Mouse (Mus musculus): Measurements from ENCODE around the gene Osbpl9.

Gene Osbpl9

GRCm38 (mm10) chr4:109134955-109135354 lies 67.1 kb downstream of the Osbpl9 start:
- DNase-seq (ENCODE audit: low read depth, low spot score), result no peak

- peak; percentile 63 for DNase-seq (ENCODE audit: low read depth, low spot score)
Measured at GRCm38 (mm10) chr4:109131256-109131872, 70.7 kb downstream of the Osbpl9 start.

- DNase-seq (ENCODE audit: low read depth, low spot score), result no peak
Measured at GRCm38 (mm10) chr4:109128971-109129370, 73.1 kb downstream of the Osbpl9 start.

- no peak for DNase-seq (ENCODE audit: low read depth, low spot score)
Measured at GRCm38 (mm10) chr4:109128017-109128416, 74.1 kb downstream of the Osbpl9 start.

- DNase-seq (ENCODE audit: low read depth, low spot score), result no peak
Measured at GRCm38 (mm10) chr4:109126834-109127564, 75.1 kb downstream of the Osbpl9 start.

GRCm38 (mm10) chr4:109125746-109126425 lies 76.2 kb downstream of the Osbpl9 start:
- DNase-seq (ENCODE audit: low read depth, low spot score), result no peak

GRCm38 (mm10) chr4:109122830-109123555 lies 79.1 kb downstream of the Osbpl9 start:
- no peak for DNase-seq (ENCODE audit: low read depth, low spot score)

GRCm38 (mm10) chr4:109120735-109121134 lies 81.3 kb downstream of the Osbpl9 start:
- no peak for DNase-seq (ENCODE audit: low read depth, low spot score)

GRCm38 (mm10) chr4:109119641-109120125 lies 82.4 kb downstream of the Osbpl9 start:
- no peak for DNase-seq (ENCODE audit: low read depth, low spot score)

GRCm38 (mm10) chr4:109118327-109118659 lies 83.8 kb downstream of the Osbpl9 start:
- DNase-seq (ENCODE audit: low read depth, low spot score), result no peak

GRCm38 (mm10) chr4:109117596-109118326 lies 84.3 kb downstream of the Osbpl9 start:
- peak; percentile 92 for DNase-seq (ENCODE audit: low read depth, low spot score)

- DNase-seq (ENCODE audit: low read depth, low spot score), result no peak
Measured at GRCm38 (mm10) chr4:109116938-109117337, 85.1 kb downstream of the Osbpl9 start.

- no peak for DNase-seq (ENCODE audit: low read depth, low spot score)
Measured at GRCm38 (mm10) chr4:109116494-109116893, 85.6 kb downstream of the Osbpl9 start.

- no peak for DNase-seq (ENCODE audit: low read depth, low spot score)
Measured at GRCm38 (mm10) chr4:109115742-109116141, 86.3 kb downstream of the Osbpl9 start.

- DNase-seq (ENCODE audit: low read depth, low spot score), result no peak
Measured at GRCm38 (mm10) chr4:109114308-109114707, 87.8 kb downstream of the Osbpl9 start.

- no peak for DNase-seq (ENCODE audit: low read depth, low spot score)
Measured at GRCm38 (mm10) chr4:109112915-109113505, 89.1 kb downstream of the Osbpl9 start.

GRCm38 (mm10) chr4:109110978-109111377 lies 91.1 kb downstream of the Osbpl9 start:
- no peak for DNase-seq (ENCODE audit: low read depth, low spot score)

GRCm38 (mm10) chr4:109109686-109110085 lies 92.4 kb downstream of the Osbpl9 start:
- no peak for DNase-seq (ENCODE audit: low read depth, low spot score)

GRCm38 (mm10) chr4:109109012-109109411 lies 93.1 kb downstream of the Osbpl9 start:
- DNase-seq (ENCODE audit: low read depth, low spot score), result no peak

- no peak for DNase-seq (ENCODE audit: low read depth, low spot score)
Measured at GRCm38 (mm10) chr4:109106594-109106993, 95.5 kb downstream of the Osbpl9 start.

GRCm38 (mm10) chr4:109106034-109106433 lies 96.0 kb downstream of the Osbpl9 start:
- DNase-seq (ENCODE audit: low read depth, low spot score), result no peak

Measured in ES-CJ7 (cell line).